Comparison of ENCODE assay signal across 12 mouse cellular contexts in genomic region chr7:99443164-99443563, GRCm38 (mm10). TPM values are rescaled to one million over a fixed set of nuclear protein-coding genes. Genes with fewer than 3 reads are reported as not detected.
DNase-seq lines count a peak whose midpoint lies in the region; ATAC-seq lines count a peak whose summit lies in the region.
"Had no signal": no experiment of that assay in that cellular context is flagged by ENCODE, and none has a peak within 500 bp of the region (broad histone marks: within the 10 kb centered on the region; RNA-seq: fewer than 3 reads in every experiment).

No protein-coding gene starts in this region.

- no peak for ATAC-seq in hindbrain, embryonic 13.5 days (ENCODE audit: low FRiP score)
- ATAC-seq in hindbrain, embryonic 14.5 days (ENCODE audit: low FRiP score): no peak
- no peak for ATAC-seq in neural tube, embryonic 12.5 days (ENCODE audit: low FRiP score, low read depth)

- no peak overlapping the region for H3K4me3 ChIP-seq in heart, embryonic 10.5 days
- no peak overlapping the region for H3K4me3 ChIP-seq in hindbrain, embryonic 13.5 days
- H3K4me3 ChIP-seq in hindbrain, embryonic 14.5 days (replicated peaks; ENCODE audit: low read length): no peak overlapping the region
- no peak overlapping the region for H3K4me3 ChIP-seq in neural tube, embryonic 12.5 days
- H3K4me3 ChIP-seq: lung, embryonic 15.5 days had no signal

- no peaks in the 10 kb centered on the region for H3K27me3 ChIP-seq in heart, embryonic 10.5 days (ENCODE audit: insufficient read depth, poor library complexity, severe bottlenecking)
- H3K27me3 ChIP-seq in hindbrain, embryonic 13.5 days: no peaks in the 10 kb centered on the region
- no peaks in the 10 kb centered on the region for H3K27me3 ChIP-seq in hindbrain, embryonic 14.5 days (ENCODE audit: control insufficient read depth, insufficient read depth, low read length)
- no peaks in the 10 kb centered on the region for H3K27me3 ChIP-seq in neural tube, embryonic 12.5 days (replicated peaks)
- H3K27me3 ChIP-seq: lung, embryonic 15.5 days had no signal

- H3K27ac ChIP-seq in heart, embryonic 10.5 days: peak overlapping the region; percentile 82
- peak overlapping the region; percentile 56 for H3K27ac ChIP-seq in hindbrain, embryonic 13.5 days
- H3K27ac ChIP-seq in hindbrain, embryonic 14.5 days: no peak overlapping the region
- 0 out of 2 replicates have a peak overlapping the region, but pooled peaks have one; percentile 37 for H3K27ac ChIP-seq in neural tube, embryonic 12.5 days
- H3K27ac ChIP-seq: lung, embryonic 15.5 days had no signal

- DNase-seq in heart, embryonic 10.5 days (ENCODE audit: low spot score): no peak
- DNase-seq in heart, adult 9 months (ENCODE audit: low spot score in 2 of 2): no peak
- no peak for DNase-seq in hindbrain, embryonic 14.5 days (ENCODE audit: low spot score)
- DNase-seq in neural tube, embryonic 10.5 days (ENCODE audit: extremely low spot score, low spot score): no peak
- no peak for DNase-seq in right cerebral cortex, postnatal 10 days (ENCODE audit: low spot score in 2 of 2)
- DNase-seq in left cerebral cortex, adult 11 months (ENCODE audit: low spot score): no peak
- DNase-seq: B cell, adult 2 months; cerebellum, postnatal 25 days; kidney, postnatal 10 days had no signal

- 52% methylated on average over 5 of the region's 5 CpGs for WGBS in heart, embryonic 10.5 days
- WGBS in hindbrain, embryonic 13.5 days: 55% methylated on average over 5 of the region's 5 CpGs
- WGBS in hindbrain, embryonic 14.5 days: 58% methylated on average over 5 of the region's 5 CpGs
- 61% methylated on average over 5 of the region's 5 CpGs for WGBS in neural tube, embryonic 12.5 days

- 0 out of 2 replicates have a peak overlapping the region, but pooled peaks have one; percentile 35 for H3K9ac ChIP-seq in hindbrain, embryonic 13.5 days
- H3K9ac ChIP-seq in hindbrain, embryonic 14.5 days: no peak overlapping the region
- 0 out of 2 replicates have a peak overlapping the region, but pooled peaks have one; percentile 26 for H3K9ac ChIP-seq in neural tube, embryonic 12.5 days
- H3K9ac ChIP-seq: lung, embryonic 15.5 days had no signal

- no peaks in the 10 kb centered on the region for H3K9me3 ChIP-seq in heart, embryonic 10.5 days
- H3K9me3 ChIP-seq in hindbrain, embryonic 13.5 days: no peaks in the 10 kb centered on the region
- H3K9me3 ChIP-seq in hindbrain, embryonic 14.5 days (ENCODE audit: control insufficient read depth, low read length): no peaks in the 10 kb centered on the region
- no peaks in the 10 kb centered on the region for H3K9me3 ChIP-seq in neural tube, embryonic 12.5 days
- H3K9me3 ChIP-seq: lung, embryonic 15.5 days had no signal

- H3K4me2 ChIP-seq in hindbrain, embryonic 13.5 days: no peak overlapping the region
- H3K4me2 ChIP-seq in hindbrain, embryonic 14.5 days (replicated peaks): no peak overlapping the region
- no peak overlapping the region for H3K4me2 ChIP-seq in neural tube, embryonic 12.5 days (replicated peaks)
- H3K4me2 ChIP-seq: lung, embryonic 15.5 days had no signal

- H3K36me3 ChIP-seq in heart, embryonic 10.5 days: peaks cover 22% of the 10 kb centered on the region
- H3K36me3 ChIP-seq in hindbrain, embryonic 13.5 days: peaks cover 39% of the 10 kb centered on the region
- H3K36me3 ChIP-seq in hindbrain, embryonic 14.5 days (replicated peaks; ENCODE audit: control insufficient read depth, insufficient read depth): peaks cover 22% of the 10 kb centered on the region
- peaks cover 5% of the 10 kb centered on the region for H3K36me3 ChIP-seq in neural tube, embryonic 12.5 days

- H3K4me1 ChIP-seq in heart, embryonic 10.5 days: peaks cover 46% of the 10 kb centered on the region
- H3K4me1 ChIP-seq in hindbrain, embryonic 13.5 days (replicated peaks): peaks cover 45% of the 10 kb centered on the region
- peaks cover 6% of the 10 kb centered on the region for H3K4me1 ChIP-seq in hindbrain, embryonic 14.5 days (replicated peaks; ENCODE audit: control insufficient read depth, insufficient read depth, low read length)
- H3K4me1 ChIP-seq in neural tube, embryonic 12.5 days: peaks cover 26% of the 10 kb centered on the region

RNA-seq across cellular contexts. Expression of gene Klhl35, which starts 22.6 kb away (rescaled TPM):
- 0.52 and 1.1 TPM in 2 replicates for polyA plus RNA-seq in heart, embryonic 10.5 days (2016; fragmentation: Nextera tagmentation; extraction: Ambion mirVana)
- polyA plus RNA-seq in hindbrain, embryonic 13.5 days (2015; fragmentation: Nextera tagmentation; extraction: Ambion mirVana): 7.4 and 12.2 TPM in 2 replicates
- 4.1 and 4.7 TPM in 2 replicates for polyA plus RNA-seq in hindbrain, embryonic 14.5 days (2014; fragmentation: Nextera tagmentation; extraction: Ambion mirVana)
- 41.1 and 46.9 TPM in 2 replicates for polyA plus RNA-seq in neural tube, embryonic 12.5 days (2016; fragmentation: Nextera tagmentation; extraction: Ambion mirVana)

RNA-seq across cellular contexts. Expression of gene Rps3, which starts 40.4 kb away (rescaled TPM):
- 517 and 596 TPM in 2 replicates for polyA plus RNA-seq in heart, embryonic 10.5 days (2016; fragmentation: Nextera tagmentation; extraction: Ambion mirVana)
- 523 and 532 TPM in 2 replicates for polyA plus RNA-seq in hindbrain, embryonic 13.5 days (2015; fragmentation: Nextera tagmentation; extraction: Ambion mirVana)
- 445 and 515 TPM in 2 replicates for polyA plus RNA-seq in hindbrain, embryonic 14.5 days (2014; fragmentation: Nextera tagmentation; extraction: Ambion mirVana)
- 536 and 541 TPM in 2 replicates for polyA plus RNA-seq in neural tube, embryonic 12.5 days (2016; fragmentation: Nextera tagmentation; extraction: Ambion mirVana)
